Mouse (Mus musculus): Measurements from ENCODE around the gene Colgalt2. TPM values are rescaled to one million over a fixed set of nuclear protein-coding genes. Genes with fewer than 3 reads are reported as not detected.

Colgalt2 gene
- total RNA-seq, 2 experiments from 2014 or later, result 2.3 to 3.2 TPM

DNA sequence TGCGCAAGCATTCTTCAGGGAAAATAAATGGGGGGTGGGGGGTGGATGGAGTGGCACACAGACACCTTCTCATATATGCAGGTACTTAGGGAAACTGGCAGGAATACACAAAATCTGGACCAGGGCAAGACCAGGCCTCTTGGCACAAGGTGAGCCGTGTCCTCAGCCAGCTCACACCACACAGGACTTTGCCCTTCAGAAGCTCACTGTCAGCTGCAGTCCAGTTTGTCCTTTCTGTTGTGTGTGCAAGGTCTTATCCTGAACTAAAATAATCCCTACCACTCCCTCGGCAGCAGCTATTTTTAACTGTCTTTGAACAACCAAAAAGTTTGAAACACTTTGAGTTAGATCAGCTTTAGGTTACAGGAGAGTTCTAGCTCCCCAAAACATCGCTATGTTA, 139.2 kb downstream of the Colgalt2 start:
- peak; percentile 41 for DNase-seq

DNA sequence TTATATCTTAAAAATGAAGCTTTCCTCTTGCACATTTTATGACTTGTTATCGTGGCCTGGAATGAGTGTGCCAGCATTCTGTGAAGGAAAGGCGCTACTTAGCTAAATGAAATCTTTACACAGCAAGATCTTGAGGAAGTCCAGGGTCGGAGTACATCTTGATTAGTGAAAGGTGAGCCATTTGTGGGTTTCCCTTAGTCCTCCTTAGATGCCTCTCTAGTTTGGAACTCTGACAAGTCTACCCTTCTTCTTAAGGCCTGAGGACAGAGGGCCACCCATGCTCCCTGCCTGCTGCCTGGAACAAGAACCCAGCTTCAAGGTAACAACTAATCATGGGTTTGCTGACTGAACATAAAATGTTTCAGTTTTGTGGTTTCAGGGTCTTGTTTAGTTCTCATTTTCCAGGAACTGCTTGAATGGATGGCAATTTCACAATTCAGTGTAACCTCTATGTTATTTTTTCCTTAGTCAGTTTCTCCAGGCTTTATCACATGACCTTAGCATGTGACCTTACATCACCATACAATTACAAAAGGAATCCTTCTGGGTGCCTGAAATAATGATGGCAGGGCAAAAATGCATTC, 140.8 kb downstream of the Colgalt2 start:
- DNase-seq, result no peak

DNA sequence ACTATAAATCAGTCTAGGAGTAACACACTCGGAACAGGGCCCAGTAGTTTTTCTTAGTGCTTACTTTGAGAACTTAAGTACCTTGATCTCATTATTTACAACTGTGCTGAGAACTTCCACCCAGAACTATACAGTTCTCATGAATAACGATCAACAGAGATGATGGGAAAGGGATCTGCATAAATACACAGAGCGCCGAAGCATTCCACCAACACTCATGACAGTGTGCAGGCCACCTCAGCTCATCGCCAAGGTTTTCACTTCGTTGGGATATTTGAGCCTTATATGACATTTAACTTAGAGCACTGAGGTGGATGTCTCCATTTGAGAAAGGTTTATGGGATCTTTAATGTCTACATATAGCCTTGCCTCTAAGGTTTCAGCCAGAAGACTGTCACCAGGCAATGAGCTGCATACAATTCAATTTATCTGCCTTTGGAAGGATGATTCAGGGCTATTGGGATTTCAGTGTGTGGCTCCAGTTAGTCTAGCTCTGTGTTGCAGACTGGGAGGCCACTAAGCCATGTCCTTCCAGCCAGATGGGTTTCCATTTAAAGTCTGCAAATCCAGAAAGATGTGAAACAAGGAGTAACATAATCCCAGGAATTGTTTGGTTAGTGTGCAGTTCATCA, 143.2 kb downstream of the Colgalt2 start:
- DNase-seq, result no peak

DNA sequence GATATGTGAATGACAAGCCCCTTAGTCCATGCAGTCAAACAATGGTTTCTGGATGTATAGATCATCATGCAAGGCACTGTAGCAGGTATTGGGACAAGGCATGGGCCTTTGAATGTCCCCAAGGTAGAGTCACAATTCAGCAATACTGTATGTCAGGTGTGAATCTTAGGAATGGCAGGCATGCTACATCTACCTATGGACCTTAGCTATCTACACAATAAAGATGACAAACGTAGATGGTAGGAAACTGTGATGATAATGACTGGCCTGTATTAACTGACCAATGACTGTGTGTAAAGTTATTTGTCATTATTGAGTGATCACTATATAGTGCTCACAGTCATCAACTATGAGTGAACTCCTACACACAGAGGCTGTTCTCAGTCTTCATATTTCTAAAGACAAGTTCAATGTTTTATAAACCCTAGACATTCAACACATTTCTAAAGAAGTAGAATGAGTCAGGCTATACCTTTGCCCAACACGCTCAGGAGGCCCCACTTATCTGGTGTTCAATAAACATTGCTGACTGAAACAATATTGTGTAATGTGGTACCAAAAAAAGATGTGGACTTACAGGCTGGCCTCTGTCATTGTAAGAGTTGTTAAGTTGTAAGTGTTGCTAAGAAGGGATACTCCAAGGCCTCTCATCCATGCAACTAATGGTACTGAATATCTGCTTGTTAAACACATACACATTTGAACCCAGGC, 144.0 kb downstream of the Colgalt2 start:
- no peak for DNase-seq

- no peak for DNase-seq
Measured at GRCm38 (mm10) chr1:152549061-152549738, 149.6 kb downstream of the Colgalt2 start.

DNA sequence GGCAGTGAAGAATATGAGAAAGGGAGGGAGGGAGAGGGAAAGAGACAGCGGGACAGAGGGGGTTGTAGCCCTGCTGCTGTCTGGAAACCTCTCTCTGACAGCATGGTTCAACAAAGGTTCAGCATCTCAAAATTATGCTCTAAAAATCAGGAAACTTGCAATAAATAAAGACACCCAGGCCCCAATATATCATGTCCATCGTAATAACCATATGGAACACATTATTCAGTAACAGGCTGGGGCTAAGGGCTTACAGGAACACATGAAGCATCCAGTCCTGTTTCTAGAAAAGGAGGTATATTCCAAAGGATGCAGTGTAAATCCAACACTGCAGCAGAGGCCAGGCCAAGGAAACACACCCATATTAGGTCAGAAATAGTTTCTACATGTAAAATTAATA, 150.9 kb downstream of the Colgalt2 start:
- DNase-seq, result no peak

DNA sequence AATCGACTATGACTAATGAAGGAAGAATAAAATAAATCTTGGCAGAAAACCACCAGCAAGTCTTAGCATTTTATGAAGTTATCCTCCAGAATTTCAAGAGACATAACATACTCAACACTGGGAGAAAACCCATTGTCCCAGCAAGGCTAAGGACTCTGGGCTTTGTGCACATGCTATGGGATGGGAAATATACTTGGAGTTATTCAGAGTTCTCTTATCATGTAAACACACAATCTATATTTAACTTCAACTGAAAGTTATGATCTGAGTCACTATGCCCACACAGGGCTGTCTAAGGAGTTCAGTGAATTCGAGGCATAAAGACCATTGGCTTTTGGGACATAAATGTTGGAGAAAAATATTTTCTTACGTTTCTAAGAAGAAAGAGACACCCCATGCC, 151.3 kb downstream of the Colgalt2 start:
- no peak for DNase-seq

- no peak for DNase-seq
Measured at GRCm38 (mm10) chr1:152553912-152554547, 154.4 kb downstream of the Colgalt2 start.

DNA sequence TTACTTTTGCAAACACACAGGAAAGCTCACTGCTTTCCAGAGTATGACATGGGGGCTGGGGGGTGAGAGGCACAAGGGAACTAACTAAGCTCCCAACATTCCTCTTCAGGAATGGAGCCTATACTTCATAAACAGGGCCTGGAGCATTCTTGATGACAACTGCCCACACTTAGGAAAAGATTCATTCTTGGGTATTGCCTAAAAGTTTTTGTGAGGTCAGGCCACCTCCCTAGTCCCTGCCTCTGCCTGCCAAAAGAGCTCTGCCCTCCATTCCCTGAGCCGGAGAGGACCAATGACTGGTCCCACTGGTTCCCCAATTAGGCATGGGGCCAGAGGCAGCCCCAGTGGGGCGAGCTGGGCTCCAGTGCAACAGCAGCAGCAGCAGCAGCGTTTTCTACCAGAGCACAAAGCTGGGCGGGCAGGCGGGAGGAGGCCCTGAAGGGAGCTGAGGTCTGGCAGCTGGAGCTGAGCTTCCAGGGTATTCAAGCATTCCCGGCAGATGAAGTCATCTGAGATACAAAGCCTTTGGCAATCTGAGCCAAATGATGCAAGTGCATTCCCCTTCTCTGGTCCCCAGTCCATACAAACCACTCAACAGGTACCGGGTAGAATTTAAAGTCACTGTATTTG, 156.4 kb downstream of the Colgalt2 start:
- peak; percentile 87 for DNase-seq

- DNase-seq, result peak; percentile 62
Measured at GRCm38 (mm10) chr1:152556576-152557281, 157.1 kb downstream of the Colgalt2 start.

Other genes with a start within 250 kb of the Colgalt2 start
- gene Tsen15, start 13.1 kb upstream of the Colgalt2 start, total RNA-seq (2021), result 10 to 100 TPM; 24.0 to 24.2 TPM

Data from heart, postnatal 4 days (tissue).